Mouse (Mus musculus) G1E (cell line): ENCODE measurements around the gene Zbtb32.

Experiments used
- CTCF ChIP-seq: IDR thresholded peaks from 2 replicates; pipeline ENCODE4 v1.5.1; 2012; ENCODE audit warnings: low read depth, low read length, inconsistent platforms, mixed read lengths
- GATA1 ChIP-seq: IDR thresholded peaks from 2 replicates; pipeline ENCODE4 v1.6.1; 2012; ENCODE audit warnings: borderline replicate concordance, low read length, inconsistent platforms, mixed read lengths
- GATA2 ChIP-seq: IDR thresholded peaks from 2 replicates; pipeline ENCODE4 v1.6.1; 2012; ENCODE audit warnings: low read depth, low read length, inconsistent platforms, borderline replicate concordance
- POLR2AphosphoS5 ChIP-seq: IDR thresholded peaks from 2 replicates; pipeline ENCODE4 v1.6.1; 2012; ENCODE audit warnings: low read depth, low read length, inconsistent platforms; ENCODE audit not compliant: insufficient replicate concordance
- TAL1 ChIP-seq: conservative IDR thresholded peaks from 2 replicates; pipeline ENCODE4 v1.6.1; 2012; ENCODE audit warnings: low read depth, low read length, inconsistent platforms, mixed read lengths

- TF ChIP-seq CTCF (no peak), GATA2 (no peak), TAL1 (no peak), POLR2AphosphoS5 (no peak), GATA1 (no peak)
These were observed 2.6 kb downstream of the Zbtb32 start for GRCm38 (mm10) chr7:30596093-30596492.
